Comparison of ENCODE assay signal across 25 mouse cellular contexts in the genomic region with DNA sequence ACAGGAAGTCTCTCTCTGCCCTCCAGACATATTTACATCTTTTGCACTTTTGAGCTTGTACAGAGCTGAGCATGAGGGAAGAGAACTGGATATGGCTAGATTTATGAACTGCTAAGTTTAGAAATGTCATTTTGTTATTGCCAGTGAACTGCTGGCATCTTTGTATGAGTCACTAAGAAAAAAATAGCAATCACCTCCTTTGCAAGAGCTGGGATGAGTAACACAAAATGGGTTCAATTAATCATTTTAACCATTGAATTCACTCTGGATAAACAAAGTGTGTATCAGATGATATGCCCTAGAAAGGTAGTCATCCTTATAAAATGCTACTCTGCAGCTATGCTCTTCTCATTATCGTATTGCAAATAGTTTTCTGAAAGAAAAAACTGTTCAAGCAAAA.
A peak's percentile ranks its signal among the peaks of the same experiment; 100 is the strongest.
DNase-seq lines count a peak whose midpoint lies in the region; TF ChIP-seq lines count a peak whose summit lies in the region.
"Had no signal": no experiment of that assay in that cellular context is flagged by ENCODE, and none has a peak within 500 bp of the region (broad histone marks: within the 10 kb centered on the region; RNA-seq: fewer than 3 reads in every experiment).

No protein-coding gene starts in this region.

- no peak overlapping the region for H3K4me3 ChIP-seq in layer of hippocampus, adult 2 months
- H3K4me3 ChIP-seq: erythroblast, embryonic 14.5 days; heart, embryonic 10.5 days; heart, embryonic 15.5 days; hindbrain, embryonic 13.5 days; liver, embryonic 12.5 days had no signal

- no peak for TF ChIP-seq CTCF in layer of hippocampus, adult 2 months (conservative IDR thresholded peaks at IDR 0.05)

- H3K27ac ChIP-seq in layer of hippocampus, adult 2 months = peak overlapping the region; percentile 68
- H3K27ac ChIP-seq: heart, embryonic 10.5 days; heart, embryonic 15.5 days; hindbrain, embryonic 13.5 days; liver, embryonic 12.5 days had no signal

- DNase-seq in layer of hippocampus, adult 2 months (ENCODE audit: low spot score in 2 of 2) = peak in 1 of 2 experiments; percentile 4
- no peak for DNase-seq in layer of hippocampus, adult 8-10 months (ENCODE audit: low spot score in 2 of 2)
- DNase-seq in 3T3-L1 (ENCODE audit: low read depth, low spot score) = peak; percentile 2
- peak; percentile 20 for DNase-seq in 416B (ENCODE audit: low read depth)
- DNase-seq in brain, adult 2 months (ENCODE audit: low read depth, low spot score) = peak; percentile 62
- no peak for DNase-seq in MN1 (ENCODE audit: low spot score)
- DNase-seq in T-cell, adult 2 months (ENCODE audit: low spot score) = no peak
- DNase-seq: adrenal gland, postnatal 25 days; cerebellum, adult 2 months; cerebellum, postnatal 14 days; gastrocnemius, postnatal 25 days; heart, adult 11 months; kidney, adult 11 months; kidney, postnatal 14 days; left cerebral cortex, postnatal 4 days; liver, postnatal 0 days; lung, postnatal 14 days; midbrain, embryonic 14.5 days; thymus, adult 18-20 months; thymus, postnatal 25 days had no signal

Comparison
In these comparisons a context has a peak if more than half of its experiments do, and no peak if none do; other contexts are left out.
1. DNase-seq: peak in 3T3-L1 (single experiment), 416B (single experiment) and brain, adult 2 months (single experiment); none in layer of hippocampus, adult 8-10 months (0 of 2), MN1 (single experiment) and T-cell, adult 2 months (single experiment).